Mouse (Mus musculus): ENCODE data around the gene Dnah1.

GRCm38 (mm10) chr14:31240528-31240927 is 83.2 kb downstream of the Dnah1 start:
- no peak for TF ChIP-seq CTCF (IDR thresholded peaks at IDR 0.05; ENCODE audit: control insufficient read depth, insufficient read depth, insufficient read length)
- TF ChIP-seq USF1 (IDR thresholded peaks at IDR 0.05; ENCODE audit: low read depth) = no peak
- no peak for TF ChIP-seq CEBPB (IDR thresholded peaks at IDR 0.05; ENCODE audit: low read depth)
- no peak for TF ChIP-seq MAX (IDR thresholded peaks at IDR 0.05)
- no peak for TF ChIP-seq FOSL1 (IDR thresholded peaks at IDR 0.05; ENCODE audit: insufficient read depth, low read length, poor library complexity, severe bottlenecking)
- TF ChIP-seq MYOG (IDR thresholded peaks at IDR 0.05; ENCODE audit: control insufficient read depth, extremely low read depth, insufficient read length) = no peak
- TF ChIP-seq MYOD1 (IDR thresholded peaks at IDR 0.05; ENCODE audit: control insufficient read depth, insufficient read length, low read depth) = no peak
